Mouse (Mus musculus) common myeloid progenitor, adult 5-6 weeks (primary cell): ENCODE measurements around the gene Edrf1. TPM values are rescaled to one million over a fixed set of nuclear protein-coding genes. Genes with fewer than 3 reads are reported as not detected.
"Not testable (repeated sequence)": the region's sequence is repeated elsewhere in the genome, so short reads cannot be mapped to it uniquely, and the experiment has no call there.

Source experiments
- ATAC-seq: replicated peaks from 2 replicates; pipeline ENCODE4 v1.8.0; 2016; ENCODE audit warnings: low read depth, mild to moderate bottlenecking, moderate TSS enrichment, inconsistent platforms; ENCODE audit not compliant: poor library complexity, severe bottlenecking
- total RNA-seq: library from RNA; stranded (forward); fragments of 200-1000, 187-1606 nt; gene quantifications from 2 replicates; pipeline ENCODE4 v1.2.3, GENCODE M21; 2017

The Edrf1 gene
- total RNA-seq, 1 experiment from 2014 or later = 31.3 TPM

DNA sequence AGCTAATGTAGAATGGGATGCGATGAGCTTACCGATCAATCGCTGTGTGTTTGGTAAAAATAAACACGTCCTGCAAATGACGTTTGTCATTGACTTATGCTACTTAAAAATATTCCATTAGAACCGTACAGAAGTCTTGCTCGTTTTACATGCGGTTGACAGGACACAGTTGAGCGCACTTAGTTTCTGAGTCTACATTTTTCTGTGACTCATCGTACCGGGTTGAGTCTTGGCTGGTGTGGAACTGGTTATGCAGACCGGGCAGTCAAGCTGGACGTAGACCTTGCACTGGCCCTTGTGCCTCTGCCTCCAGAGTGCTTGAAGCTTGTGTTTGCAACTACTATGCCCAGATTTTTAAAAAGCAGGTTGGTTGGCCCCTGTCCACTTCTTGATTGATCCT lies 963 bp downstream of the Edrf1 start:
- ATAC-seq = no peak

DNA sequence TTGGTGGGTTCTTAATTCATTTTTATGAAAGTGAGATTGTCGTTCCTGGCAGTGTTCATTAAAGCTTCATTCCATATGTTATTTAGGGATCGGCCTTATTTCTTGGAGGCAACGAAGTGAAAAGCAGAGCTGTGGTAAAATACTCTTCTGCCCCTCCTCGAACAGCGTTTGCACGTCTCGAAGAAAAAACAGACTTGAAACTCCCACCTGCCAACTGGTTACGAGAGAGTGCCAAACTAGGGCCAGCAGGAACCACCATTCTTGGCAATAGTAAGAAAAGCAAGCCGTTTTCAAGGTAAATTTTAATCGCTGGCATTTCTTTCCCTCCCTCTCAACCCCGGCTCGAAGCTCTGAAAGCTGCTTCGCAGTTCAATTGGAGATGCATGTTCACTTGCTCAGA lies 1.5 kb downstream of the Edrf1 start:
- no peak for ATAC-seq

DNA sequence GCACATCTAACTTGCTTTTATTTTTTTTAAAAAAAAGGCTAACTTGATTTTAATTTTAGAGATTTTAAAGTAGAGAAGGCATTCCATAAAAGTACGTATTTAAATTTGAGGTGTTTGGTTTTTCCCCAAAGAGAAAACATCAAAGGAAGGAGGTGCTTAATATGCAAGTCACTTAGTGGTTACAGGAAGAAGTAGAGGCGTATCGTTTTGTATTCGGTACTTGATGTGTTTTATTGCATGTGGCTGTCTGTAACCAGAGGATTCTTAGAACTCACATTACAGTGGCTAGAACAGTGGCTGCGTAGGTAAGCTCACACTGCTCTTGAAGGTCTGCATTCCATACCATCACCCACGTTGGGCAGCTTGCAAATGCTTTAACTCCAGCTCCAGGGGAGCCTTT lies 8.4 kb downstream of the Edrf1 start:
- no peak for ATAC-seq

DNA sequence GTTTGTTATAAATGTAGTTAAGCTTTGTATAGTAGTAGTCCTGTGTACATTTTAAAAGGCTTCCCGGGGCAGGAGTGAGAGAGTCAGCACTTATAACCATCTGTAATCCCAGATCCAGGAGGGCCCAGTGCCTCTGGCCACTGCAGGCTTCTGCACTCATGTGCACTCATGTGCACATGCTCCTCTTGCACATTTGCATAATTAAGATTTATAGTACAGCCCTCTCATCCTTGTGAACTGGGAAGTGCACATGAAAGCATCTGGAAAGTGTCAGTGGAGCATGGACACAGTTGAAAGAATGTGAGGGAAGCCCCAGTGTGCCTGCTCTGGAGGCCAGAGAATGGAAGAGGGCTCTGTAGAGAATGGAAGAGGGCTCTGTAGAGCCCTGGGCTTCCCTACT lies 25.1 kb downstream of the Edrf1 start:
- ATAC-seq = no peak

DNA sequence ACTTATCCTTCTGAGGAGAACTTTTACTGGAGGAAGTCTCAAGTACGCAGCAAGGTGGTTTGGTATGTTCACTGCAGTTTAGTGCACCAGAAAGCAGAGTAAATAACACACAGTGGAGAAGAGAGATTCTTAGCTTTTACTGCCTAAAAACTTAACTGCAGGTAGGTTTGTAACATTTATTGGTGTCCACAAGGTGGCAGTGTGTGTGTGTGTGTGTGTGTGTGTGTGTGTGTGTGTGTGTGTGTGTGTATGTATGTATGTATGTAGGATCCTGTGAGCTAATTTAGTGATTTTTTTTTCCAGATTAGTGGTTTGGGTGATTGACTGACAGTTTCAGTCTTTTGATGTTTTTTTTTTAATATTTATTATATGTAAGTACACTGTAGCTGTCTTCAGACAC lies 31.7 kb downstream of the Edrf1 start:
- peak; percentile 42; the same call in 1 of the 2 replicates for ATAC-seq

DNA sequence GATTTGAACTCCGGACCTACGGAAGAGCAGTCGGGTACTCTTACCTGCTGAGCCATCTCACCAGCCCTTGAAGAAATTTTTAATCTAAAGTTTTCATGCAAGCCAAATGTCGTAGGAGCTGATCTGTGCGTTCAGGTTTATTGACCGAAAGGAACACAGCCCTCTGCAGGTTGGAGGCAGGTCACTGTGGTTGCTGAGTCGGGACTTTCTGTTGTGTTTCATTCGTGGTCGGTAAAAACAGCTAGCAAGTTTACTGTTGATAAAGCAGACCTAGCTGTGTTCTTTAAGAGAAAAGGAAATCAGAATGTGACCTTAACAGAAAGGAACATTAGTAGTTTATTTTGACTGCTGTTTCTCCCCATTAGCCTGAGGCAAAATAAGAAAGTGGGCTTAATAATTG lies 32.6 kb downstream of the Edrf1 start:
- no peak for ATAC-seq

DNA sequence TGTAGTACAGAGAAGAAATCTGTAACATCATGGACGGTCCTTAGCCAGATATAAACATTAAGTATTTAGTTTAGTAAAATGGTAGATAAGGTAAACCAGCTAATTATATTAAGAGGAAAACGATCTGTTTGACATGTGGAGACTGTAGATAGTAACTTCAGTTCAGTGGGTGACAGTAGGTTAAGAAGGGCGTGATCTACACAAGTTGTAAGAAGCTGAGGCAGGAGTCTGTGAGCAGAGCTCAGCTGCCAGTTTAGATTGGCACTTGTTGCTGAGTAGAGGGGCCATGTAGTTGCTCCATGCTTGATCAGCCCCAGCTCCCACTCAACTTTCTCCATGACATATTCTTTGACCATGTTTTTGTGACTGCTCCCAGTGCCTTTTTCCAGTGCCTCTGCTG lies 33.5 kb downstream of the Edrf1 start:
- ATAC-seq = peak; percentile 43

DNA sequence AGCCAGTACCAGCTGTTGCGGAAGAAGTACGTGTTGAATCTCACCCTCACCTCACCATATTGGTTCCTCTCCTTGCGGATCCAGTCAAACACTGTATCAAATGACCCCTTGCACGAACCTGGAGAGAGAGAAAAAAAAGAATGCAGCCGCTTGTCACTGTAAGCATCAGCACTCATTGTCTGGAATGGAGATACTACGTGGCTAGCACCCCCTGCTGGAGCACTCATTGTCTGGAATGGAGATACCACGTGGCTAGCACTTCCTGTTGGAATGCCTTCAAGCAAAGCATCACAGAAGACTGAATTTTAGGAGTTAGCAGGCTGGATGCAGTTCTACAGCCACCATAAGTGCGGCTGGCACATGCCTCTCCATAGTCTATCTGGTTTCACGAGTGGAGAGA lies 38.7 kb downstream of the Edrf1 start:
- ATAC-seq = peak; percentile 54; the same call in 1 of the 2 replicates

DNA sequence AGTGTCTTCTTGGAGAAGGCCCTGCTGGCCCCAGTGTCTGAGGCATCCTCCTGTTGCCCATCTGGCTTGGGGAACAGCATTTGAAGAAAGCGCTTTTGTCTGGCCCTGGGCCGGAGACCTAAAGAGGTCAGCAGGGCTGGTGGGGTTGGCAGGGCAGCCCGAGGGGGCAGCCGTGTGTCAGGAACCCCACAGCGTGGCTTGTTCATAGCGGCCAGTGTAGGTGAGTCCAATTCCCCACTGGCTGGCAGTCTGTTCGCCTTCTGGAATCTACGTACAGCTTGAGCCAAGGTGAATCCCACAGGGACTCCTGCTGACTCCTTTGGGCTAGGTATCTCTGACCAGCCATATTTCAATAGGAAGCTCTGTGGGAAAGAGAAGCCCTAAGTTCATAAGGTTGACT lies 41.4 kb downstream of the Edrf1 start:
- no peak for ATAC-seq

DNA sequence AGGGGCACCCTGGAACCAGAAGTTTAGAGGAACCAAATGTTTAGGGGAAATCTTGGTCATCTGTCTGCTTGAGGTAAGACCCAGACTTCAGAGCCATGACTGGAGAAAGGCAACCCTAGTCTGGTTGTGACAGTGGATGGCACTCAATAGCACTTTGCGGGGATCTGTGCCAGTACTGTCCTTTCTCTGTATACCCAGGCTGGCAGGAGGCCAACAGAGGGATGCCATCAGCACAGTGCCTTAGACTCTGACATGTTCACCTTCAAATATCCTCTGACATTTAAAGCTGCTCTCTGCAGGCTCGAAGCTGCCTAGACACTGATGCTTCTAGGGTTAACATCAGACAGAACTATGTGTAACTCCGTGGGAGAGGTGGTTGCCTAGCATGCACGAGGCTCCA lies 42.1 kb downstream of the Edrf1 start:
- no peak for ATAC-seq

DNA sequence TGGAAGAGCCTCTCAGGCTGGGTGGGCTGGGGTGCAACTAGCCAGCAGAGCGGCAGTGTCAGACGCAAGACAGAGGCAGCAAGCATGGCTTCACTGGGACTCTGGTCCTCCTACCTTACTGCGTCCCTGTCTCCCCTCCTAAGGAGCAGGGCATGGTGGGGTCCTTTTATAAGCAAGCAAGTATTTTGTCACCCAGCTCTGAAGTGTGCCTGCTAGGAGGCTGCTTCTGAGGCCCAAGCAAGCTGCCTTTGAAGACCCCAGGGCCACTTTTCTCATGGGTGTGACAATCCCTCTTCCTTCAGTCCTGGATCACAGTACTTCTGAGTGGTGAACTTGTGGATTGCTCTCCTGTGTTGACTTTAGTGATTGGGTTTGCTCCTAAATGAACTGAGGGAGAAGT lies 42.6 kb downstream of the Edrf1 start, which contains the start of gene Mmp21:
Mmp21 (minus strand) TSS at position 101 of the 400 bp plus-strand sequence.
- ATAC-seq = no peak

DNA sequence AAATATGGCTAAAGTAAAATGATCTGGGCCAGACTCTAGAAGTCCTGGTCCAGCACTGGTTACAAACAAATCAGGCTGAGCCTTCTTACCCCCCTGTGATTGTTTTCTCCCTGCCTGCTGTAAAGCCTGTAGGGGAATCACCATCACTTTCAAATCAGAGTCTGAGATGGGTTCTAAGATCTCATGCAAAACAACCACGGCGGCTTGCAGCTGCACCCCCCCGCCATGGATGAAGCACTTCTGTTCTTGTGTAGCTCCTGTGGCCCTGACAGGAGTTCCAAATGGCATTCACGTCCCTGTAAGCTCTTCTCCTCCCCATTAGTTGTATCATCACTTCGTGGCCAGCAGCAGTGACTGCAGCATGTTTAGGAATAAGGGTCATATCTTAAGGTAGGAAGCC lies 46.3 kb downstream of the Edrf1 start:
- no peak for ATAC-seq

DNA sequence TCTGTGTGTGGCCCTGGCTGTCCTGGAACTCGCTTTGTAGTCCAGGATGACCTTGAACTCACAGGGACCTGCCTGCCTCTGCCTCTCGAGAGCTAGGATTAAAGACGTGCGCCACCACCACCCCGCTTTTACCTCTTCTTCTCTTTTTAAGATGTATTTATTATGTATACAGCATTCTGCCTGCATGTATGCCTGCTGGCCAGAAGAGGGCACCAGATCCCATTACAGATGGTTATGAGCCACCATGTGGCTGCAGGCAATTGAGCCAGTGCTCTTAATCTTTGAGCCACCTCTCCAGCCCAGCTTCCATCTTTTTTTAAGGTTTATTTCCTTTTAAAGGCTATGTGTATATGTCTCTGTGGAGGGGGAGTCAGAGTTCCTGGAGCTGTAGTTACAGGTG lies 46.8 kb downstream of the Edrf1 start:
- no peak for ATAC-seq

DNA sequence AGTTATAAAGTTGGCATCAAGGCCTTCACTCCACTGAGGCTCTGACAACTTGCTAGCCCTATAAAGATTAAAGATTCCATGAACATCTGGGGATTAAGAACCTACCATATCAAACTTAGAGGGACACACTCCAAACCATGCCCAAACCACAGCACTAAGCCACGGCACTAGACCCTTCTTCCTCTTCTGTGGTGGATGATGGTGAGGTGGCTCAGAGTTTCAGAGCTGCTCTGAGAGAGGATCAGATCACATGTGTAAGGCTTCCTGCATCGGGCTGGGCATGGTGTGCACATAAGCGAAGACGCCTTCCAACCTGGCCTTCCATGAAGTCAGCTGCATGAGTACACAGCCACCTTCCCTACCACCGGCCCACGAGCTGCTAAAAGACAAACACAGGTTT lies 47.4 kb downstream of the Edrf1 start:
- ATAC-seq = peak; percentile 89

DNA sequence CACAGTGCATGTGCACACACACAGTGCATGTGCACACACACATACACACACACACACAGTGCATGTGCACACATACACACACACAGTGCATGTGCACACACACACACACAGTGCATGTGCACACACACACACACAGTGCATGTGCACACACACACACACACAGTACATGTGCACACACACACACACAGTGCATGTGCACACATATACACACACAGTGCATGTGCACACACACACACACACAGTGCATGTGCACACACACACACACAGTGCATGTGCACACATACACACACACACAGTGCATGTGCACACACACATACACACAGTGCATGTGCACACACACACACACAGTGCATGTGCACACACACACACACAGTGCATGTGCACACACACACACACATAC lies 48.3 kb downstream of the Edrf1 start:
- ATAC-seq = not testable (repeated sequence)

DNA sequence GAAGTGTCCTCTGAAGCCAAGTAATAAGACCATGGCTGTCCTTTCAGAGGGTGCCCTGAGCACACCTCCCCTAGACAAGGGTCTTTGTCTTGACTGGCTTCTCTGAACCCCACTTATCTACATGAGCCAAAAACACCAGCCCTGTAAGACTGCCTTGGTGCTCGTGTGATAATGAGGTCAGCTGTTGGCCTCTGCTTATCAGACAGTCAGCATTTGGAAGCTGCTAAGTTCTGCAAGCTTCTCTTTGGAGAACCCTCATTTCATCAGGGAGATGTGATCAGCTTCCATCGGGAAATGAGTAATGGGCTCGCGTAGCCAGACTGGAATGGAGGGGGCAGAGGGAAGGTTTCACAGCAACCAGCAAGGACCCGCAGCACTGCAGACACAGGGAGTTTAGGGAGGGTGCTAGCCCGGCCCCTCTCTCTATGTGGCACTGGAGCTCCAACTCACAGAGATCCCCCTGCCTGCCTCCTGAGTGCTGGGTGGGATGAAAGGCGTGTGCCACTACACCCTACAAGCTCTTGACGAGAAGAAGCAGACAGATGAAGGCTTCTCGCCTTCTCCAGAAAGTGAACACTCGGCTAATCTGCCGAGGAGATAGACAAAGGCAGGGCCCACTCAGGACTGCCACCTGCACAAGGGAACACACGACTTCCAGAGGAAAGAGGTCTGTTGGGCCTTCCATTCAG lies 60.8 kb downstream of the Edrf1 start:
- no peak; the same call in 1 of the 2 replicates for ATAC-seq

DNA sequence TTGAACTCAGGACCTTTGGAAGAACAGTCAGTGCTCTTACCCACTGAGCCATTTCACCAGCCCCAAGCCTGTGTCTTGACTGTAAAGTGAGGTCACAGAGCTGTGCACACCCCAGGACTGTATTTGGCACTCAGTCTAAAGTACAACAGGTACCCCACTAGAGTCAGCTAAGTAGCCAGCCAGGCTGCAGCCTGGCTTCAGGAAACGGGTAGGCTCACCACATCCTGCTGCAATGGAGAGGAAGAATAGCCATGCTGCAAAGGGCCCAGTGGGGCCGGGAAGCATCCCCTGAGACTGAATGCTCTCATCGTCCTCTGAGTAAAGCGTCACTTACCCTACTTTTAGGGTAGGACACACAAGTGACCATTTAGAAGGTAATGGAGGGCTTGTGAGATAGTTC lies 62.5 kb downstream of the Edrf1 start:
- peak; percentile 47 for ATAC-seq

DNA sequence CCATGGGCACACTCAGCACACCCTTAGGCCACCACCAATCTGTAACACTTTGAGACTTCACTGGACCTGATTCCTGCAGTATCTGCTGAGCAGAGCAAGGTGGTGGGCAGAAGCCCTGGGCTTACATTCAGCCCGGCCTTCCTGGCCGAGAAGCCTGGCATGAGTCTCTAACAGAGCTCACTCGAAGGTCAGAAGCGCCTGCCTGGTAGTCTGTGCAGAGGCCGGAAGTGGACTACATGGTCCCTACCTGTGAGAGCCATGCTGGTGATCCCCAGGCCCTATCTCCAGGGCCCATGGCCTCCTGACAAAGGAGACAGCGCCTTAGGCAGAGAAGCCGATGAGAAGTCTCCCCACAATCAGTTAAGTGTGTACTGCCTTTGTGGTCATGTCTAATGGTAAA lies 64.0 kb downstream of the Edrf1 start:
- ATAC-seq = no peak

DNA sequence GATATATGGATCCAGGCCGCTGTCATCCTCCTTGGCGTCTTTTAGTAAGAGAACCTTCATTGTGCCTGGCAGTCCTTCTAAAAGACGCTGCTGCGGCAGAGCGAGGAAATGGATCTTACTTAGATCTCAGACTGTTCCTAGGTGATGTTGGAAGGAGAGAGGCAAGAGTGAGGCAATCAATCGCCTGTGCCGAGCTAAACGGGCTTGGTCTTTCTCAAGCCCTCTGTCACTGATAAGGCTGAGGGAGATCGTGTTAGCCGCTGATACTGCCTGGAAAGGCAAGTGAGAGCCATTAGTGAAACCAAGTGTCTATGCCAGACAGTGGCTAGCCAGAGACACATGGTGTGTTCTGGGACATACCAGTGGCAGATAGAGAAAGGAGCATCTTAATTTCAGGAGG lies 65.0 kb downstream of the Edrf1 start:
- peak; percentile 67 for ATAC-seq

DNA sequence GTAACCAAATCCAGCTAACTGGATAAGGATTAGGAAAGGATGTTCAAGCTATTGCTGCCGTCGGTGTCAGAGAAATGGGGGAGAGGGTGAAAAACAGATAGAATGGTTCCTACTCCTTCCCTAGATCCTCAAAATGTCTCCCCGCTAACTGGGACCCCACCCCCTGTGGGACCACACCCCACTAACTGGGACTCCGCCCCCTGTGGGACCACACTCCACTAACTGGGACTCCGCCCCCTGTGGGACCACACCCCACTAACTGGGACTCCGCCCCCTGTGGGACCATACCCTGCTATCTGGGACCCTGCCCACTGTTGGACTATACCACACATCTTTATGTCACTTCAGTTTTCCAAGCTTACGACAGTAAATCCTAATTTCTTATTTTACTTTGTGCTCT lies 66.6 kb downstream of the Edrf1 start:
- no peak for ATAC-seq

DNA sequence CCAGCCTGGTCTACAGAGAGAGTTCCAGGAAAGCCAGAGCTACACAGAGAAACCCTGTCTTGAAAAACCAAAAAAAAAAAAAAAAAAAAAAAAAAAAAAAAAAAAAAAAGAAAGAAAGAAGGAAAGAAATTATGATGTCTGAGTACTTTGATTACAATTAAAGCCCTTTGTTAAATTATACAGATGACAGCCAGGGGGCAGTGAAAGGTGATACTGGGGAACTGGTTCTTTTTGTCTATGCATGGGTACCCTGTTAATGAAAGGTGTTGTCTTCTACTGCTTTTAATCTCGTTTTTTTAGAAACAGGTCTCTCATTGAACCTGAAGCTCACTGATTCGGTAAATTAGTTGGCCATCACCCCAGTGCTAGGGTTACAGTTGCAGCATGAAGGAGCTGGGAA lies 70.0 kb downstream of the Edrf1 start:
- no peak for ATAC-seq

DNA sequence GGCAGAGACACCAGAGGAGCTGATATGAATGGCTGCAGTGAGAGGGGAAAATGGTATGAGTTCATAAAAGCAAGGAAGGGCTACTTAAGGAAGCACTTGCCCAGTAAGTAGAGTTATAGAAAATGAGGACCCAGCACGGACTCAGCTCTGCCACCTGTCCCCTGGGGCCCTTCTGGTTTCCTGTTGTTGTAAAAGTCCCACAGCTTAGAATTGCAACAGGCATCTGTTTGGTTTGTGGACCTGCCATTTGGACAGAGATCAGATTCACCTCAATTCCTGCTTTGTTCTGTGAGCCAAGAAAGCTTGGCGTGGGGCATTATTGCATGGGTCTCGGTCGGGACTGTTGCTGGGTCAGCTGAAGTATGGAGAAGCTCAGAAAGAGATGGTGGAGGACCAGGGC lies 78.0 kb downstream of the Edrf1 start:
- no peak for ATAC-seq
